Mouse (Mus musculus) heart, adult 11 months (tissue): ENCODE measurements at regions not wholly inside any gene's neighbourhood (a gene's known extent, or its start where the extent isn't known, plus 50 kb on each side); places are given as distances from the start of the nearest gene placed in this dataset.

Experiments
- DNase-seq: peaks from one replicate; pipeline ENCODE4 v3.0.0; 2022

DNA sequence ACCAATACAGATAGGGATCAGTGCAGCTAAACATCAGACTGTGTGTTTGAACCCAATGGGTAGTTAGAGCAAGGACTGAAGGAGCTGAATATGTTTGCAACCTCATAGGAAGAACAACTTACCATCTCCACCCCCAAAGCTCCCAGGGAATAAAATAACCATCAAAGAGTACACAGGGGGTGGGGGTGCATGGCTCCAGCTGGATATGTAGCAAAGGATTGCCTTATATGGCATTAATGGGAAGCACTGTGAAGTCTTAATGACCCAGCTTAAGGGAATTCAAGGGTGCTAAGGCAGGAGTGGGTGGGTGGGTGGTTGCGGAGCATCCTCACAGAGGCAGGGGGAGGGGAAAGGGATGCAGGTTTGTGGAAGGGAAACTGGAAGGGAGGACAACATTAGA is 404.0 kb upstream of the Gm12887 start:
- no peak for DNase-seq

DNA sequence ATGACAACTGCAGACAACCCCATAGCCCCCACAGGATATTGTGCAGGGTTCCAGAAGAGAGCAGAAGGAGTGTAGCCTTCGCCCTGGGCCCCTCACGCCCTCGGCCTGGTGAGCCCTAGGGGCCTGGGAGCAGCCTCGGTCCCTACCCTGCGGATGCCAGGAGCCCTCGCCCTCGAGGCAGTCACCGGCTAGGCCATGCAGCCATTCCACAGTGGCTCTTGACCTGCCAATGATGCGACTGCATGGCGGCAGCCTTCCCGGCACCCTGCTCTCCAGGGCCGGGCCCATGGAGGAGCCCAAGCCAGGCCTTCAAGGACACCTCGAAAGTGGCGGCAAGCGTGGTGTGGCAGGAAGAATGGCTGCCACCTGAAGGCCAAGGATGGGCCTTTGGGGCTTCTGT is 401.0 kb upstream of the Gm12887 start:
- no peak for DNase-seq

DNA sequence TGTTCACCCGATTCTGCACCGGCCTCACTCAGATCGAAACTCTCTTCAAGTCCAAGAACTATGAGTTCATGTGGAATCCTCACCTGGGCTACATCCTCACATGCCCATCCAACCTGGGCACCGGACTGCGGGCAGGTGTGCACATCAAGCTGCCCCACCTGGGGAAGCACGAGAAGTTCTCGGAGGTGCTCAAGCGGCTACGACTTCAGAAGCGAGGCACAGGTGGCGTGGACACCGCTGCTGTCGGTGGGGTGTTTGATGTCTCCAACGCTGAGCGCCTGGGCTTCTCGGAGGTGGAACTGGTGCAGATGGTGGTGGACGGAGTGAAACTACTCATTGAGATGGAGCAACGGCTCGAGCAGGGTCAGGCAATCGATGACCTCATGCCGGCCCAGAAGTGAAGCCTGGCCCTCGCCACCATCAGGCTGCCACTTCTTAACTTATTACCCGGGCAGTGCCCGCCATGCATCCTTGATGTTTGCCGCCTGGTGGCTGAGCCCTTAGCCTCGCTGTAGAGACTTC is 387.1 kb upstream of the Gm12887 start:
- peak; percentile 82 for DNase-seq

DNA sequence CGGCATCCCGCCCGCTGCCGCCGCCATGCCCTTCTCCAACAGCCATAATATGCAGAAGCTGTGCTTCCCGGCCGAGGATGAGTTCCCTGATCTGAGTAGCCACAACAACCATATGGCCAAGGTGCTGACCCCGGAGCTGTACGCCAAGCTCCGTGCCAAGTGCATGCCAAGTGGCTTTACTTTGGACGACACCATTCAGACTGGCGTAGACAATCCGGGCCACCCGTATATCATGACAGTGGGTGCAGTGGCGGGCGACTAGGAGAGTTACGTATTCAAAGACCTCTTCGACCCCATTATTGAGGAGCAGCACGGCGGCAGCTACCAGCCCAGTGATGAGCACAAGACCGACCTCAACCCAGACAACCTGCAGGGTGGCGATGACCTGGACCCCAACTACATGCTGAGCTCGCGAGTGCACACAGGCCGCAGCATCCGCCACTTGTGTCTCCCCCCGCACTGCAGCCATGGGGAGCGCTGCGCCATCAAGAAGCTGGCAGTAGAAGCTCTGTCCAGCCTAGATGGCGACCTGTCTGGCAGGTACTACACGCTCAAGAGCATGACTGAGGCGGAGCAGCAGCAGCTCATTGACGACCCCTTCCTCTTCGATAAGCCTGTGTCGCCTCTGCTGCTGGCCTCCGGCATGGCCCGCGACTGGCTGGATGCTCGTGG is 386.4 kb upstream of the Gm12887 start:
- DNase-seq = peak; percentile 79

DNA sequence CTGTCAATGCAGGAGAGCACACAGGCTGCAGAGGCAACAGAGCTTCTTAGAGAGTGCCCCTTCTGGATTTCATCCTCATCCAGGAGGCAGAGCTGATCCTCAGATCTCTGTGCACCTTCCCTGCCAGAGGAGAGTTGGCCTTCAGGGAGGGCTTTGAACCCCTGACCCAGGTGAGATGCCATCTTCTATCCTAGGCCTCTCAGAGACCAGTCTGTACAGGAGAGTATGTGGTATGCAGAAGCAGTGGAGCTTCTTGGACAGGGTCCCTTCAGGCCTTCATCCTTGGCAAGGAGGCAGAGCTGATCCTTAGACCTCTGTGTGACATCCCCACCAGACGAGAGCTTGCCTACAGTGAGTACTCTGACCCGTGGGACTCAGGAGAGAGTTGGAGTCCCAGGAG is 364.8 kb upstream of the Gm12887 start:
- DNase-seq = no peak

DNA sequence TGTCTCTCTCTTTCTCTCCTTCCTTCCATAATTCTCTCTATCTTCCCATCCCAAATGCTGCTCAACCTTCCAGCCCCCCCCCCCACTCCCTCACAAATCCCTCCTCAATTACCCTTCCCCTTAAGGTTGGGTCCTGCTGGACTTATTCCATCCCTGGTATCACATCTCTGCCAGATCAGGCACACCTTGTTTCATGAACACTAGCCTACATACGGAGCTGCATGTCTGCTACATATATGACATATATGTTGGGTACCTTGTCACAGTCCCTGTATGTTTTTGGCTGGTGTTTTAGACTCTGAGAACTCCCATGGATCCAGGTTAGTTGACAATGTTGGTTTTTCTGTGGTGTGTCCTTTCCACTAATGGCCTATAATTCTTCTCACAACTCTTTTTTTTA is 363.5 kb upstream of the Gm12887 start:
- DNase-seq = no peak

DNA sequence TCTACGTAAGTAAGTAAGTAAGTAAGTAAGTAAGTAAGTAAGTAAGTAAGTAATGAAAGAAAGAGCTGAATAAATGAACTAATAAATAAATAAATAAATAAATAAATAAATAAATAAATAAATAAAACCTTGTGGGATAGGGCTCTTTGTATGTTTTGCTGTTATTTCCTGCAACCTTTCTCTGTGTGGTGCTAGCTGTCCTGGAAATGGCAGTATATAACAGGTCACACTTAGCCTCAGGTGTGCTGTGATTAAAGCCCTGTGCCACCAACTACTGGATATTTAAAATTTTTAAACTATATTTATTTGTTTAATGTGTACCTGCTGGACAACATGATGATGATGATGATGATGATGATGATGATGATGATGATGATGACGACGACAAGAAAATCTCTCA is 353.9 kb upstream of the Gm12887 start:
- no peak for DNase-seq
